Mouse (Mus musculus) liver, embryonic 14.5 days (tissue): ENCODE measurements at regions not wholly inside any gene's neighbourhood (a gene's known extent, or its start where the extent isn't known, plus 50 kb on each side); places are given as distances from the start of the nearest gene placed in this dataset.

Source experiments
- ATAC-seq: fragments of 200-750 bp; cut with Nextera tagmentation; 2 replicates; pipeline ENCODE4 v1.8.0; 2017; ENCODE audit warnings: moderate number of reproducible peaks, mild to moderate bottlenecking, moderate library complexity; ENCODE audit not compliant: insufficient read depth
- DNase-seq, 3 experiments: peaks; one replicate each; pipeline ENCODE4 v3.0.0-alpha.2; 2012 to 2013; ENCODE audit warnings: low read depth in 3 of 3, low spot score in 3 of 3
- H3K27ac ChIP-seq: fragments of 300-500 bp; sonication (generic); 2 replicates; pipeline ENCODE4 v1.5.1; 2014; ENCODE audit warnings: moderate library complexity, mild to moderate bottlenecking, control low read depth, inconsistent platforms
- H3K27me3 ChIP-seq: fragments of 300-500 bp; sonication (generic); 2 replicates; pipeline ENCODE4 v1.6.1; 2014; ENCODE audit warnings: mild to moderate bottlenecking, low read length, moderate library complexity; ENCODE audit not compliant: control insufficient read depth, insufficient read depth
- H3K36me3 ChIP-seq: fragments of 300-500 bp; sonication (generic); replicated peaks from 2 replicates; pipeline ENCODE4 v1.6.1; 2014; ENCODE audit warnings: low read depth; ENCODE audit not compliant: control insufficient read depth, insufficient read depth
- H3K4me1 ChIP-seq, 2 experiments: fragments of 200-500 bp in 1 of 2; fragments of 300-500 bp in 1 of 2; sonication (generic) in 1 of 2; replicated peaks; 2 replicates each; pipeline ENCODE4 v1.6.1; 2012 to 2014; ENCODE audit warnings: antibody characterized with exemption in 1 of 2, inconsistent platforms in 1 of 2, low read length in 1 of 2; ENCODE audit not compliant: control insufficient read depth in 2 of 2, insufficient read depth in 2 of 2
- H3K4me2 ChIP-seq: fragments of 300-500 bp; sonication (generic); 2 replicates; pipeline ENCODE4 v1.6.1; 2014; ENCODE audit warnings: low read depth, mild to moderate bottlenecking, control low read depth, moderate library complexity
- H3K4me3 ChIP-seq, 2 experiments: fragments of 200-500 bp in 1 of 2; fragments of 300-500 bp in 1 of 2; sonication (generic) in 1 of 2; 2 replicates each; pipeline ENCODE4 v1.5.1; 2012 to 2014; ENCODE audit warnings: low read depth in 2 of 2, low read length in 2 of 2, mild to moderate bottlenecking in 2 of 2, control low read depth in 1 of 2, inconsistent platforms in 1 of 2, moderate library complexity in 1 of 2; ENCODE audit not compliant: insufficient read depth in 1 of 2
- H3K9ac ChIP-seq: fragments of 300-500 bp; sonication (generic); replicated peaks from 2 replicates; pipeline ENCODE4 v1.6.1; 2014; ENCODE audit warnings: mild to moderate bottlenecking, control low read depth, moderate library complexity
- H3K9me3 ChIP-seq: fragments of 300-500 bp; sonication (generic); 2 replicates; pipeline ENCODE4 v1.6.1; 2016; ENCODE audit warnings: low read length, mixed read lengths; ENCODE audit not compliant: control insufficient read depth
- CTCF ChIP-seq: IDR thresholded peaks from 2 replicates; pipeline ENCODE4 v1.5.1; 2016; ENCODE audit warnings: antibody characterized with exemption, low read depth, control low read depth
- EP300 ChIP-seq: IDR thresholded peaks from 2 replicates; pipeline ENCODE4 v1.6.1; 2016; ENCODE audit warnings: antibody characterized with exemption, low read depth
- WGBS: fragments of 180-500 bp; shearing (Covaris S2); extraction: QIAGEN DNeasy Blood & Tissue Kit; methylation state at CpG from one replicate; pipeline ENCODE4 v1.1.7; 2014; ENCODE audit not compliant: insufficient replicate concordance; 5-methylcytosine and 5-hydroxymethylcytosine counted together

DNA sequence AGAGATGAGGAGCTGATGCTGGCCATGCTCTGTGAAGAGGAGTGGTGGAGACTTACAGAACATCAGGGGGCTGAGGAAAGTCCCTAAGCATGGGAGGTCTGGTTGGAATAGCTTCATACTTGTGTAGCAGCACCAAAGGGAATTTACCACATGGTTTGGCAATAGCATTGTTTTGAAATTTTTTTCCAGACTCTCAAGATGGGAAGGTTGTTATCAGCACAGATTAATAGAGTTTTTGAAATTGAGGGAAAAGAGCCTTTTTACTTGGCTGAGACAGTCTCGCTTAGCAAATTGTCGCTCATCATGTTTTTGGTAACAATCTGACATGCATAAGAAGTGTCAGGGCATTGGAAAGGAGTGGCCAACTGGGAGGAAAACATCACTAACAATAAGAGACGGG lies 524.4 kb upstream of the Nrp1 start:
- Histone ChIP-seq H3K27ac (no peak overlapping the region), H3K36me3 (no peaks in the 10 kb centered on the region), H3K9me3 (no peaks in the 10 kb centered on the region), H3K4me1 (no peaks in the 10 kb centered on the region), H3K4me3 (no peak overlapping the region), H3K27me3 (no peaks in the 10 kb centered on the region), H3K4me2 (no peak overlapping the region), H3K9ac (no peak overlapping the region)
- no peak for DNase-seq
- 45% methylated on average over 3 of the region's 3 CpGs for WGBS
- TF ChIP-seq CTCF, result no peak
- no peak for TF ChIP-seq EP300
- ATAC-seq, result no peak

DNA sequence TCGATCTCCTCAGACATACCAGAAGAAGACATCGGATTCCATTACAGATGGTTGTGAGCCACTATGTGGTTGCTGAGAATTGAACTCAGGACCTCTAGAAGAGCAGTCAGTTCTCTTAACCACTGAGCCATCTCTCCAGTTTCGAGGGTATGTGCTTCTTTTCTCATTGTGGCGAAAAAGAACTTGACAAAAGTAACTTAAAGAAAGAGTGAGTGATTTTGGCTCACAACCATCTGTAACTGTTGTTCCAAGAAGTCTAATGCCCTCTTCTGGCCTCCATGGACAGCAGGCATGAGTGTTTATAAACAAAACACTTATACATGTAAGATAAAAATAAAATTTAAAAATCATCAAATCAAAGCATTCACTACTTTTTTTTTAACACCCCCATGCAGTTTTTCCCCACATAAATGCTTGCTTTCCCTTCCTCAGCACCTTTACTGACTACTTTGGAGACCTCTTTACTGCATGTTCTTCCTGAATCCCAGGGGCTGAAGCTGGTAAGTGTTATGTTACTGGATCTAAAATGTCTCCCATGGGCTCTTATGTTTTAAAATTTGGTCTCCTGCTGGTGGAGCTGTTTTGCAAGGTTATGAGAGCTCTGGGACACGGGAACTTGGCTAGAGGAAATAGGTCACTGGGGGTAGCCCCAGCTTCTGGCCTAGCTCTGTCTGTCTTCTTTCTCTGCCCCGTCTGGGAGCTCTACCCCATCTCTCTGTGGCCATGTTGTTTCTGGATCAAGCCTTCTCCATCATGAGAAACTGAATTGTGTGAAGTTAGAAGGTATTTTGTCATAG lies 521.8 kb upstream of the Nrp1 start:
- ATAC-seq (no peak), DNase-seq (no peak)
- no peak for TF ChIP-seq EP300
- TF ChIP-seq CTCF, result no peak
- Histone ChIP-seq H3K4me3 (no peak overlapping the region), H3K9ac (no peak overlapping the region), H3K27me3 (no peaks in the 10 kb centered on the region), H3K4me1 (no peaks in the 10 kb centered on the region), H3K27ac (no peak overlapping the region), H3K4me2 (no peak overlapping the region), H3K9me3 (no peaks in the 10 kb centered on the region), H3K36me3 (no peaks in the 10 kb centered on the region)
- WGBS, result 49% methylated on average over 6 of the region's 6 CpGs

DNA sequence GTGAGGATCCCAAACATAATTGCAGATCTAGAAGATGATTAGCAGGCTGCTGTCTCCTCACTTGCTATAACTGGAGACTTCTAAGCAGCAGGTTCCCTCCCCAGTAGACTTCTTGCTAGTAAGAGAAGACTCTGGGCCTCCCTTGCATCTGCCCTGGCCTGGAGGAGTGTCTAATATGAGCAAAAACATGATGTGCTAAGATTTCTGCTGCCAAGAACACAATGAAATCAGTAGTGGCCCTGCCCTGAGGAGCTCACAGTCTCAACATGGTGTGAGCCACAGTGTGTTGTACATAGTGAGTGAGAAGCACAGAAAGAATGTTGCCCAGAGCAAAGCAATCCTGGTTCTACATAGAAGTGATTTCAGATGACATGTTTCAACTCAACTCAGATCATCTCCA lies 520.1 kb upstream of the Nrp1 start:
- no peak overlapping the region for H3K4me3 ChIP-seq
- no peaks in the 10 kb centered on the region for H3K27me3 ChIP-seq
- no peak for ATAC-seq
- no peaks in the 10 kb centered on the region for H3K9me3 ChIP-seq
- TF ChIP-seq CTCF, result no peak
- TF ChIP-seq EP300, result no peak
- no peak overlapping the region for H3K9ac ChIP-seq
- DNase-seq, result no peak
- H3K4me1 ChIP-seq, result no peaks in the 10 kb centered on the region
- no peak overlapping the region for H3K4me2 ChIP-seq
- no peak overlapping the region for H3K27ac ChIP-seq
- no peaks in the 10 kb centered on the region for H3K36me3 ChIP-seq

DNA sequence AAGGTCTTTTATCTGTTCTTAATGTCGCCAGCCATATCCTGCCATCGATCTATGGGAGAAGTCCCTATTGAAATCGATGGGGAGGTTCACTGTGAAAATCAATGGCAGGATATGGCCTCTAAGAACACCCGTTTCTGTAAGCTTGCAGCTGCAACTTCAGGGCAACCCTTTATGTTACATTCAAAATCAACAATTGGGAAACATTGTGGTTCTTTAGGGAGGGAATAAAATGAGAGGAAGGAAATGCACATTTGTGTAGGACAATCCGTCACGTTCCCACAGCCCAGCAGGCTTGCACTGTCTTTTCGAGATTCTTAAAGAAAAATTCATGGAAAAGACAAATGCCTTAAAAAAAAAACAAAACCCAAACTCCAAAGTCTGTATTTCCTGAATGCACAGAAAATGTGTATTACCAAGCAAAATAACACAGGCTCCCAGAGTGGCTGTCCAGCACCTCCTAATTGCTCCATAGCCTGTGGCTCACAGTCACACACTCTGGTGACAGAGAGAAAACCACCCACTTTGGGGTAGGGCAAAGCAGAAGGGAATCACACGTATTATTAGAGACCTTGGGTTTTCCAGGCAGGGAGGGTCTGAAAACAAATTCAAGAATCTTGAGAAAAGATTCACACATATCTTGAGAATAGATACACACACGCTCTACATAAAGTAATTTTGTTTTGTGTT lies 510.9 kb upstream of the Nrp1 start:
- H3K9me3 ChIP-seq, result no peaks in the 10 kb centered on the region
- WGBS, result 33% methylated on average over 9 of the region's 9 CpGs
- H3K27me3 ChIP-seq, result no peaks in the 10 kb centered on the region
- DNase-seq (no peak), ATAC-seq (no peak)
- no peaks in the 10 kb centered on the region for H3K4me1 ChIP-seq
- H3K4me2 ChIP-seq, result no peak overlapping the region
- H3K27ac ChIP-seq, result no peak overlapping the region
- H3K36me3 ChIP-seq, result no peaks in the 10 kb centered on the region
- no peak overlapping the region for H3K9ac ChIP-seq
- TF ChIP-seq CTCF (no peak), EP300 (no peak)
- H3K4me3 ChIP-seq, result no peak overlapping the region

DNA sequence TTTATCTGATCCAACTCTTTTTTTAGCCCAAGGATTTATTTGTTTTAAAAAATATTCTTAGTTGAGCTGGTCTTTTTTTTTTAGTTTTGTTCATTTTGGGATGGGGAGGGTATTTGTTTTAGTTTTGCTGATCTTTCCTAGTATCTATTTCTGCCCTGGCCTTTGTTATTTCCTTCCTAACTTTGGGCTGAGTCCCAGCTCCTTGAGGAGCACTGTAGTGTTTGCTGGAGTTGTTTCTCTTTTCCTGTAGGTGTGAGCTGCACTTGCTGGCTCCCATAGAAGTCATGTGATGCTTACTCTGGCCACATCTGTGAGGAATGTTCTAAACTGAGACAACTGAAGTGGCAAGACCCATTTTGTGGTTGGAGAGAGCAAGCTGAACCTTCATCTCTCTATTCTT lies 508.5 kb upstream of the Nrp1 start:
- no peaks in the 10 kb centered on the region for H3K36me3 ChIP-seq
- no peak for DNase-seq
- H3K4me2 ChIP-seq, result no peak overlapping the region
- no peak overlapping the region for H3K27ac ChIP-seq
- no peaks in the 10 kb centered on the region for H3K27me3 ChIP-seq
- no peaks in the 10 kb centered on the region for H3K9me3 ChIP-seq
- H3K4me1 ChIP-seq, result no peaks in the 10 kb centered on the region
- ATAC-seq, result no peak
- H3K9ac ChIP-seq, result no peak overlapping the region
- no peak for TF ChIP-seq CTCF
- no peak for TF ChIP-seq EP300
- H3K4me3 ChIP-seq, result no peak overlapping the region
